Mouse (Mus musculus): ENCODE data around the gene Clca3a1.
A peak's percentile ranks its signal among the peaks of the same experiment; 100 is the strongest.

The Clca3a1 gene

GRCm38 (mm10) chr3:144719088-144719900, 41.5 kb downstream of the Clca3a1 start:
- peak; percentile 95 for DNase-seq (ENCODE audit: low spot score)

- peak; percentile 85 for DNase-seq (ENCODE audit: low spot score)
These were observed 42.1 kb downstream of the Clca3a1 start for GRCm38 (mm10) chr3:144718706-144719087.

DNA sequence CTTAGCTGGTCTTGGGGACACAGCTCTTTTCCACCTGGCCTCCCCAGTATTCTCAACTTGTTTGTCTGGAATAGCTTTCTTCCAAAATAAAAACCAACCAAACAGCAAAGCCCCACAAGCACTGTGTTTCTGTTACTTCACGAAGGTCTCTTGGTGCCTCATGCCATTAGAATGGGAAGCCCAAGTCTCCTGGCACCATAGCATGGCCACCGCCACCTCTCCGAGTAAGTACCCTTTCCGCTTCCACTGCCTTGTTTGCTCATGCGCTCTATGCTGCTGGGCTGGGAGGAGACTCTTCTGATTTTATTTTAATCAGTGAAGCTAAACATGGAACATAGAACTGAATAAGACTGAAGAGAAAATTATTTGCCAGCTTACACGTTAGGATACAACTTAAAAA, 42.9 kb downstream of the Clca3a1 start:
- no peak for DNase-seq (ENCODE audit: low spot score)

DNA sequence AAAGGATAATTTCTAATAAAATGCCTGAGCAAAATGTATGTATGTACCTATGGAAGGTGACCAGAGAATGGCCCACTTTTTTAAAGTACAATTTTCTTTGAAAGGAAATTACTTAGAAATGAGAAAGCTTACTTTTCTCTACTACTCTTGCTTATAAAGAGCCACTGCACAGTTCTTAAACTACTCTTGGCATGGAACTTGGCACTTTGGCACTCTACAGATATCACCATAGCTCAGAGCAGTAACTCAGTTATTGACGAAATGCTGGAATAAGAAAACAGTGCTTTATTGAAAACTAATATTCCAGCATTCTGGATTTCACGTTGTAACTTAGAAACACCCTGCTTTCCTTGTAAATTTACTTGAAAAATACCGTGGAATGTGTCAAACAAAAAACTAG, 43.7 kb downstream of the Clca3a1 start:
- DNase-seq (ENCODE audit: low spot score): peak; percentile 81

- DNase-seq (ENCODE audit: low spot score): no peak
These were observed 44.9 kb downstream of the Clca3a1 start for GRCm38 (mm10) chr3:144715901-144716300.

DNA sequence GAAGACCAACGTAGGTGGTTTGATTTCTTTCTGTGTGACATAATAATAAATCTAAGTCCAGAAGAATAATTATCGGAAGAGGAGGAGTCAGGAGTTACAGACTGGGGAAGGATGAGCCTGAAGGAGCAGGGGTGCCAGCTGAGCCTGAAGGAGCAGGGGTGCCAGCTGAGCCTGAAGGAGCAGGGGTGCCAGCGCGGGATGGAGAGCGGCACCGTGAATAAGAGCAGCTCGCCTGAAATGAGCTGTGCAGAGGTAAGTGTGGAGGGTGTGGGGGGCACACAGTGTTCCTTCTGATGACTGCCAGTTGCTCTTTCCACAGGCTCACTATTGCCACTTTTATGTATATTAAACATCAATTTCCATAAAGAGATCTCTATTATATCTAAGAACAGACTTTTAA, 45.7 kb downstream of the Clca3a1 start:
- DNase-seq (ENCODE audit: low spot score): no peak

DNA sequence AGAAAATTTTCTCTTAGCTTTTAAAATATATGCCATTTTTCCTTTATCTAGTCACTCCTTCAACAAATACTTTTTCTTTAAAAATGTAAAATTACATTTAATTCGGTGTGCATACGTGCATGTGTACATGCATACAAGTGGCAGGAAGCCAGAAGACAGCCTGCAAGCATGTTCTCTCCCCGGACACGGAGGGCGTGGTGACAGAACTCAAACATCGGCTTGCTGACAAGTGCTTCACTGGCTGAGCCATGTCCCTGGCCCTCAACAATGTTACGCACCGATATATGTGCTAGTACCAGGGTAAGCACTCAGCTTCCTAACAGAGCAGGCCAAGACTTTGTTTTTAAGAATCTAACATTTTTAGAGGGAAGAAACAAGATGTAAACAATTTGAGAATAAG, 46.2 kb downstream of the Clca3a1 start:
- no peak for DNase-seq (ENCODE audit: low spot score)

DNA sequence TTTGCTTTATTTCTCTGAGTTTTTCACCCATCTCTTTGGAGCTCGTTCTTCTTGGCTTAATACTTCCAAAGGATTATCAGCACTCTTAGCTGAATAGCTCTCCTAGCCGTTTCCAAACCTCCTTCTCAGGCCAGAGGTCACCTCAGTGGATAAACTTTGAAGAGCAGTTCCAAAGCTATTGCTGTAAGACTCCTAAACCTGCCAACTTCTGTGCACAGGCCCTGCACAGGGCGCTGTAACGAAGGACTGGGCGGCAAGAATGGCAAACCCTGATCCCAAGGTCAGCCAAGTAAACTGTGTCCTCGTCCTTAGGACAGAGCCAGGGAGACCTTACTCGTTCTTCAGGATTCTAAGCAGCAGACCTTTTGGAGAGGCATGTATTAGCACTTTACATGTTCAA, 46.7 kb downstream of the Clca3a1 start:
- DNase-seq (ENCODE audit: low spot score): peak; percentile 82

DNA sequence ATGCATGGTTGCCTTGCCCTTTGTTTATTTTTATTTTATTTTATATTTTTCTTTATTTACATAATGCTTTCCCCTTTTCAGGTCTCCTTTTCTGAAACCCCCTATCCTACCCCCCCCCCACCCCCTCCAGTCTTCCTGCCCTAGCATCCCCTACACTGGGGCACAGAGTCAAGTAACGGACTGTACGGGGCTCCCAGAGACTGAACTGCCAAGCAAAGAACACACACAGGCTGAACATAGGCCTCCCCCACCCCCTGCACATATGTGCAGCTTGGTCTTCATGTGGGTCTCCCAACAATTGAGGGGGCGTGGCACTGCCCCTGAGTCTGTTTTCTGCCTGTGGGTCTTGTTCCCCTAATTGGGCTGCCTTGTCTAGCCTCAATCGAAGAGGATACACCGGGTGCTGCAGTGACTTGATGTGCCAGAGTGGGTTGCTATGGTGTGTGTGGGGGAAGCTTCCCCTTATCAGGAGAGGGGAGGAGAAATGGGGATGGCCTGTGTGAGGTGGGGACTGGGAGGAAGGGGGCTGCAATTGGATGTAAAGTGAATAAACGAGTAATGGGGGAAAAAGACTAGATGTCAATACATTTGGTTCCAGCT, 49.1 kb downstream of the Clca3a1 start:
- DNase-seq (ENCODE audit: low spot score): no peak

GRCm38 (mm10) chr3:144708612-144709011, 52.2 kb downstream of the Clca3a1 start:
- DNase-seq (ENCODE audit: low spot score): no peak

DNA sequence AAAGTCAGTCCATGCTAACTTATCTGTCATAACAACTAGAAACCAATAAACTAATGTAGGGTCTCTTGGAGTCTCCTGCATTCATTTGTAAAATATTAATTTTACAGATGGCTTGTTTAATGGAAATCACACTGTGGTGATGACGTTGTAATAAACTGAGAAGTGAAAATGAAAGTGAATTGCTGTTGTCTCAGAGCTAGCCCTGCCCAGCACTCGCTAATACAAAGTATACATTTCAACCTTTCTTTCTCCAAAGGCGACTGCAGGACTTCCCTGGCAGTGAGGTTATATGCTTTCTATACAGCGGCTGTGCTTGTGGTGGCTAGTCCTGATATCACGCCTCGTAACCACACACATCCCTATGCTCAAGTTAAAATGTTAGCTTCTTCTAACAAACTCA, 56.8 kb downstream of the Clca3a1 start:
- DNase-seq (ENCODE audit: low spot score): no peak

- no peak for DNase-seq (ENCODE audit: low spot score)
These were observed 61.9 kb downstream of the Clca3a1 start for GRCm38 (mm10) chr3:144698790-144699433.

DNA sequence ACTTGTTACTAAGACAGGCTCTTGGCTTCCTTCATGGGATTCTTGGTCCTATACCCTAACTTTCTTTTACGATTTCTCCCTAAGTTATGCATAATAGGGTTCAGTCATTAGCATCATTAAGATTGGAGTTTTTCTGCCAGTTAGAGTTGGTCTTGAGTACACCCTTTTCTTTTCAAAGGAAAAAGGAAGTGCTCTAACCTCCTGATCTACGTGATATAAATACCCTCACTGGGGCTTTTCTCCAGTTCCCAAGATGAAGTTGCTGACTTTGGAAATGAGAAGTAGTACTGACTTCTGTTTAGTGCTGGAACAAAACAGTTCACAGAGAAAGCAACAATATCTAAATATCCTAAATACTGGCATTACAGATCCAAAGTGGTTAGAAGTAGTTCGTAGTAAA, 62.8 kb downstream of the Clca3a1 start:
- no peak for DNase-seq (ENCODE audit: low spot score)

GRCm38 (mm10) chr3:144697154-144697553, 63.6 kb downstream of the Clca3a1 start:
- no peak for DNase-seq (ENCODE audit: low spot score)

DNA sequence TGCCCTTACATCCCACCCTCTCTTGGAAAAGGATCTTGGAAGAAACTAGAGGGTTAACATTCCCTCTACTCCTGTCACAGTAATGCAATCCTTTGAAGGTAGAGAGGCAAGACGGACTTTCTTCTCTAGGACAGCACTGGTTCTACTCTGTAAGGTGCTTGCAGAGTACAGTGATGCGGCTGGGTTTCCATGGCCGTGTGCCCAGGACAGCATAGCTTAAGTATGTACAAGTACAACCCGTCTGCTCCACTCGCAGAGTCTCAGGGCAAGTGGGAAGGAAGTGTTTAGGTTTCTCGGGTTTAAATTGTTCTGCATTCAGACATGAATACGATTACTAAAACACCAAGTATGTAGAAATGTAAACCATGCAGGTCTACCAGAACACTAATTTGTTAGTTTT, 65.8 kb downstream of the Clca3a1 start:
- no peak for DNase-seq (ENCODE audit: low spot score)

GRCm38 (mm10) chr3:144694040-144694439, 66.7 kb downstream of the Clca3a1 start:
- no peak for DNase-seq (ENCODE audit: low spot score)

DNA sequence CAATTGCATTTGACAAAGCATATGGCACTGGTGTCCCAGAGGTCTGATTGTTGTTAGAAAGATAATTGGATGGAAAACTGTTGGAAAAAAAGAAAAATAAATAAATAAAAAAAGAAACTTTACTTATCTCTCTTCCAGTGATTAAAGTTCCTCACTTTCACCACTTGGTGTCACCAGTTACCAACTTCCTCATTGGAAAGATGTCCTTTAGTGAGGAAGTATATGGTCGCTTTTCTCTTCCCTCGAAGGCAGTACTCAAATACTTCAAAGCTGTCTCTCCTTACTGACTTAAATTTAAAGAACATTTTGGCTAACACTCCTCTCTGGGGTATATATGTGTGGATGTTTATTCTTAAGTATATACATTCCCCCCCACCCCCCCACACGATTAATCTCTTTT, 68.7 kb downstream of the Clca3a1 start:
- peak; percentile 69 for DNase-seq (ENCODE audit: low spot score)

GRCm38 (mm10) chr3:144689236-144689635, 71.5 kb downstream of the Clca3a1 start:
- peak; percentile 47 for DNase-seq (ENCODE audit: low spot score)

- no peak for DNase-seq (ENCODE audit: low spot score)
These were observed 72.5 kb downstream of the Clca3a1 start for GRCm38 (mm10) chr3:144688284-144688683.

DNA sequence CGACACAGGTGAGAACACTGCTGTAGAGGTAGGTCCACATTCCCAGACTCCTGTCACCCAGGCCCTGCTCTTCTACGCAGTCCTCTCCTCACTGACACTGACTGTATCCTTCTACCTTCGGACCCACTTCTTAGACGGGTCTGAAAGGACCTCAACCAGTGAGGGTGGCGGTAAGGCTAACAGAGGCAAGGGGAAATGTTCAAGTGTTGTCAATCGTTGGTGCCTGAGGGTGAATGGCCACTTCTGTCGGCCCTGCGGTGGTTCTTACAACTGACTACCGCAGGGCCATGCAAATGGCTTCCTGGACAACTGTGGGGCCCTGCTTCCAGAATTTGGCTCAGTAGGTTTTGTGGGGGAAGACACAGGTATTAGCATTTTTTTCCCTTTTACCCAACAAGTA, 73.2 kb downstream of the Clca3a1 start:
- no peak for DNase-seq (ENCODE audit: low spot score)

- DNase-seq (ENCODE audit: low spot score): peak; percentile 57
These were observed 74.6 kb downstream of the Clca3a1 start for GRCm38 (mm10) chr3:144686146-144686545.

DNA sequence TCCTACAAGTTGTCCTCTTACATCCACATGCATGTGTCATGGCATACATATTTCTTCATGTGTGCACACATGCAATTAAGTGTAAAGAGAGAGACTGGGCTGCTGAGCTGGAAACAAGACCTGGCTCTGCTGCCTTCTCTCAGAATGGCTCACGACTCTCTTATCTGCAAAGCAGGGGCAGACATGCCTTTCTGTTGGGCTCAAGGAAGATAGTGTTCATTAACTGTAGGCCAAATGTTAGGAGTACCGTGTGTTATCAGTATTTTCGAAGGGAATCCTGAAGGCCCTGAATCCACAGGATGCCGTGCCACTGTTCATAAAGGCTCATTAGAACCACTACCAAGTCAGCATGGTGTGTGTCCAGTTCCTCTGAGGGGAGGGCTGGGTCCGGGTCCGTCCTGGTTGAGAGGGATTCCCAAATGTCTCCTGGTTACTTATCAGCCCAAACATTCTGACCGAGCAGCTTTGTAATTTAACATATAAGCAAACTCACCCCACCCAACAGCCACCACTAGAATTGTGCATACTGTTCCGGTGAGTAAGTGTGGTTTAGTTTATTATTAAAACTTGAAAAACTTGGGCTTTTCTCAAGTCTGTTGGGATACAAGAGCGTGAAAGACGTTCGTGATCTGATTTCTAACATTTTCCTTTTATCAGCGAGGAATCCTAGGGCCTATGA, 77.5 kb downstream of the Clca3a1 start:
- no peak for DNase-seq (ENCODE audit: low spot score)

- no peak for DNase-seq (ENCODE audit: low spot score)
These were observed 79.2 kb downstream of the Clca3a1 start for GRCm38 (mm10) chr3:144681542-144681941.

Data from adipocyte (in vitro differentiated cells).